Mouse (Mus musculus) thymus, postnatal 36 days (tissue): ENCODE measurements around the gene Gm38100.

Source experiments
- DNase-seq, 2 experiments: peaks; one replicate each; pipeline ENCODE4 v3.0.0; 2022; ENCODE audit warnings: mixed read lengths in 2 of 2

Gene Gm38100

DNA sequence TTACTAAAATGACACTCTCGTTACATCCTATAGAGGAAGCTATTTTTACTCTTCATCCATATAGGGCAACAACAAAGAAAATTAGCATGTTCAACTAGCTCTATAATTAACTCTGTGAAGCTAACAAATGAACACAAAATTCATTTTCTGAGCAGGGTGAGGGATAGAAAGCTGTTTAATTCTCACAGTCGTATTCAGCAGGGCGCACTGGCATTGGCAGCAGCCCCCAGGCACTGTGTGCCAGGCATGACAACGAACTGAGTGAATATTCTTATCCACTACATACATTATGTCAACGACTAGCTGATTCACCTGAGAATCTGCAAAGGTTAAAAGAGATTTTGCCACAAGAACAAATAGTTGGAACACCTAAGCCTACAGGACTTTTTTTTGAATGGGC is 50.6 kb downstream of the Gm38100 start:
- DNase-seq = no peak
